Mouse (Mus musculus) liver, adult (tissue): ENCODE results near the gene Khnyn.

Experiments
- GATA4 ChIP-seq: IDR thresholded peaks from 2 replicates; pipeline ENCODE4 v1.6.1; 2014; ENCODE audit warnings: mild to moderate bottlenecking, low read length; ENCODE audit not compliant: insufficient replicate concordance

Khnyn gene

DNA sequence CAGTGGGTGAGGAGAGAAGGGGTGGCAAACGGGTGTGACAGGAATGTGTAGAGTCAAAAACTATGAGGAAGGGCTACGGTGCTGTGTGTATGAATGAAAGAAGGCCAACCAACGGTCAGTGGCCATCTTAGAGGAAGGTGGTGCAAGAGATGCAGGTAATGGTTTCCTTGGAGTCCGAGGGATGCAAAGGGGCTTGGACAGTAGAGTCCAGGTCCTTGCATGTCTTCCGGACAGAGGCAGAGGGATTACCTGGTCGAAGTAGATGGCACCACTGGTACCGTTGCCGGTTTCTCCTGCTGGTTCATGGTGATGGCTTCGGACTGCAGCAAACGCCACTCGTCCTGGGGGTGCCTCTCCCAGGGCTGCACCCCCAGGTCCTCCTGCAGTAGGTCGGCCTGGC is 1.1 kb upstream of the Khnyn start:
- TF ChIP-seq GATA4: no peak

DNA sequence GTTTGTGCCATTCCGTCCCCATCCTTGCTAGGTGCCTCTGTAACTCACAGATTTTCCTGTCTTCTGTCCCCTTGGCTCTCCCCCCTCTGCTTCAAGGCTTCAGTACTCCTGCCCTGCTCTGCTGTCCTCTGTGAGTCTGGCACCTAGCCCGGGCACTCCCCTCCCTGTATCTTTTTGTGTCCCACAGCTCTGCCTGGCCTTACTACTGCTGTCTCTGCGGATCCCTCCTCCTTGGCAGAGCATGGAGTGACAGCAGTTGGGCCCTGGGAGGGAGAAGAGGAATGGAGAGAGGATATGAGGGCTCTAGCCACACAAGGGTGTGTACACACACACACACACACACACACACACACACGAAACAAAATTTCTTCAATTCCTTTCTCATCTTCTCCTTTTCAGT is 581 bp upstream of the Khnyn start, which contains the start of gene Cbln3:
Gene Cbln3 (minus strand): TSS at position 227 of the 400 bp plus-strand sequence.
- TF ChIP-seq GATA4: no peak

DNA sequence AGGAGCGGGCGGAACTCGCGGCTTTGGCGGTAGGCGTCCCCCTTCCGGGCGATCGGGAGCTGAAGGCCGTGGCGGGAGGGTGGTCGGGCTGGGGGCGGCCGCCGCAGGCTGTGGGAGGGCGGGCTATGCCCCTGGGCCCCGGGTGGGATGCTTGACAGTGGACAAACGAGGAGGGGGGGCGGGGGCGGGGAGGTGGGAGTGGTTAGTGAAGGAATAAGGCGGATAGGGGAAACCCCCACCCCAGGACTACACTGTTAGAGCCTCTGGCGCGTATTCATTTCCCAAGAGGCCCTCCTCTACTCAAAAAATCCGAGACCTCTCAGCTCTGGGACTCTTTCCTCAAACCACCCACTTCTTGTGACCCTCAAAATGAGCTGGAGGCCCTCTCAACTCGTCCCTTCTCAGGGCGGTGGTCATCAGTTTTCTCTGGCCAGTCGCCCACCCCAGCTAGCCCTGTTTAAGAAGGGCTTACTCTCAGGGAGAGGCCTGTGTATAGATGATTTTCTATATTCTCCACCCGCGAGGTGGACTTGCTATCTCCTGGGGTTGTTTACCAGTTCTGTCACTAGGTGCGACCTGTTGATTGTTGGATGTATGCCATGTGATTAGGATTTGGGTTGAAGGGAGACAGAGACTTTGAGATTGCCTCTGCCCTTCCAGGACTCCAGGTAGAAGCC is 505 bp downstream of the Khnyn start:
- TF ChIP-seq GATA4: no peak

DNA sequence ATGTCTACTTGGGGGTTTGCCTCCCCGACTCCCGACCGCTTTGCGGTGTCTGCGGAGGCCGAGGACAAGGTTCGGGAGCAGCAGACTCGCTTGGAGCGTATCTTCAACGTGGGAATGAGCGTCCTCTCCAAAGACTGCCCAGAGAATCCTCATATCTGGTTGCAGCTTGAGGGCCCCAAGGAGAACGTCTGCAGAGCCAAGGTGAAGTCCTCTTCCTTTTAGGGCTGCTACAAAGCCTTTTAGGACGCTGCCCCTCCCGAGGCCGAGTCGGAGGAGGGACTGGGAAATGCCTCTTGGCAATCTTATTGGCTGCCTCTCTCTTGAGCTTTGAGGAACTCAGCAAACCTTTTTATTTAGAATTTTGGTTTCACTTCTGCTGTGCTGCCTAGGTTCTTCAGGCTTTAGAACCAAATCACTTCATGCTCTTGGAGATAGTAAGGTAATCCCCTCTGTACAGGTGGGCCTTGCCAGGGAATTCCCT is 1.1 kb downstream of the Khnyn start:
- no peak for TF ChIP-seq GATA4

DNA sequence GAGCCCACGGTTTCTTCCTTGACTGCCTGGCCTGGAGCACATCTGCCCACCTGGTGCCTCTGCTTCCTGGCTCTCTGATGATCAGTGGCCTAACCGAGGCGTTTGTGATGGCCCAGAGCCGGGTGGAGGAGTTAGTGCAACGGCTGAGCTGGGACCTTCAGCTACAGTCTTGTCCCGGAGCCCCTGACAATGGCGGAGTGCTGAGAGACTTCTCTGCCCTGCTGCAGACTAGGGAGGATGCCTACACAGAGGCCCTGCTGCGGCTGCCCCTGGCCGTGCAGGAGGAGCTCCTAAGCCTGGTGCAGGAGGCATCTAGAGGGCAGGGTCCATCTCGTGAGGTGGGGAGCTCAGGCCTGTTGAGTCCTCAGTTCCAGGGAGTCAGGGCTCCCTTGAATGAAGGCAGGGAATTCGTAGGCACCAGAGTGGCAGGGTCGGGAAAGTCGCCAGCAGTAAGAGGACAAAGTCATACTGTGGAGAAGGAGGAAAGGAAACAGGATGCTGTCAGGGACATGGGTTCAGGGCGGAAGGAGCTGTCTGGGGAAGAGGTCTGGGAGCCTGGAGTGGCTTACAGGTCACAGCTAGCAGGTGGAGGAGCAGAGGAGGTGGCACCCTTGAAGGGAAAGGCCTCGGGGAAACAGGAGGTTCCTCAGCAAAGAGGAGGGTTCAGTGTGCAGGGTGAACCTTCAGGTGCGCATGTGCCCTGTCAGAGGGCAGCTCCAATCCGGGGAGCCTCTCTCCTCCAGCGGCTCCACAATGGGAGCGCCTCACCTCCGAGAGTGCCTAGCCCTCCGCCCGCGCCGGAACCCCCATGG is 2.0 kb downstream of the Khnyn start:
- TF ChIP-seq GATA4: no peak

DNA sequence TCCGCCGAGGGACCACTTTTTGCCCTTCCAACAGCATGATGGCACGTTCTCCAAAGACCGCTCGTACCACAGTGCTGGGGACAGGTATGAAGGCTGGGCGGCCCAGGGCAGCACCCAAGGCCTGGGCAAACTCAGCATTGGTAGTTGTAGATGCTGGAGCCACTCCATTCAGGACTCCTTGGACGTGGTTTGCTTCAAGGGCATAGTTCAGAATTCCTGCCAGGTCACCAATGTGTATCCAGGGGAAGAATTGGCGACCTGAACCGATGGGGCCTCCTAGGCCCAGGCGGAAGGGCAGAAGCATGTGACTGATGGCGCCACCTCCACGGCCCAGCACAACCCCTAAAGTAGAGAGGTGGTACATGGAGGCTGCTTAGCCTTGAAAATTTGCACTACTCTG is 12.9 kb downstream of the Khnyn start:
- TF ChIP-seq GATA4: no peak

DNA sequence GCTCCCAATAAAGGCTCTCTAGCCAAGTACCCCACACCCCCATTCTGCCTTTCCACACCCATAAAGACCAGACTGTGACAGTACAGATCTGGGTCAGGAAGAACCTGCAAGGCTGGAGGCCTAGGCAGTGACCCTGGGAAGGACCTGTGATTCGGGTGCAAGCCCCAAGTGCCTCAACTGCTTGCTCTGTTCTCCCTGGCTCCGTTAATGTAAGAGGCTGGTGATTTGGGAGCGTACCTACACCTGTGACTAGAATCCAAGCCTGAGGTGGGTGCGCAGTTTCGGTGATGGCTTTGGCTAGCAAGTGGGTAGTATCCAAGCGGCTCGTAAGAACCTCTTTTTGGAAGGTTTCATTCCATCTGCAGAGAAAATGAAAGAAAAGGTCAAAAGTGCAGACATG is 14.2 kb downstream of the Khnyn start:
- TF ChIP-seq GATA4: no peak

DNA sequence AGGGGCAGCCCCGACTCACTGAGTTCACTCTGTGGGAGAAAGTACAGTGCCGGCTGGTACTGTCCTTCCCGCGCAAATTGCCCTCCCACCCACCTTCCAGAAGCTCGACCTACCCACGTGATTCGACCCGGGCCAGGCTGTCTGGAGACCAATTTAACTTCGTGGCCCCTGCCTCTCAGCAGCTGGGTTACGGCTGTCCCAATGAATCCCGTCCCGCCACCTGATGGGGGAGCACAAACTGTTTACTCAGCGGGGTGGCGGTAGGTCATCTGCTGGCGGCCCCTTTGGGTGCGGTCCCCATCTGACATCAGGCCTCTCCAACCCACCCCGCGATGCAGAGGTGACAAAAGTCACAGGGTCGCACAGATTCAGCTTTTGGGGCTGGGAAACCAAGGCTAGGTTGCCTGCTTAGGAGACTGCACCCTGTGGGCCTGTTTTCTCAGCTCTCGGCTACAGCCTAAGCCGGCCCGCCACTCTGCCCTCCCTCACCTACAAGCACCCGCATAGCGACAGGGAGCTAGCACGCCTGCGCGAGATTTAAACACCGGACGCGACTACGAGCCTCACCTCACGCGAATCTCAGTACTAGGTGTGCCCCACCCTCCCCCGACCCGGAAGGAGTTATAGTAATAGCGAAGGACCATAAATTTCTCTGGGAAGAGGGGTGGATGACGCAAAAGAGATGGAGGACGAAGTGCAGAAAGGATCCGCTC is 15.1 kb downstream of the Khnyn start, which contains the start of gene Sdr39u1:
Gene Sdr39u1 (minus strand): TSS at position 593 of the 713 bp plus-strand sequence.
- TF ChIP-seq GATA4: no peak

DNA sequence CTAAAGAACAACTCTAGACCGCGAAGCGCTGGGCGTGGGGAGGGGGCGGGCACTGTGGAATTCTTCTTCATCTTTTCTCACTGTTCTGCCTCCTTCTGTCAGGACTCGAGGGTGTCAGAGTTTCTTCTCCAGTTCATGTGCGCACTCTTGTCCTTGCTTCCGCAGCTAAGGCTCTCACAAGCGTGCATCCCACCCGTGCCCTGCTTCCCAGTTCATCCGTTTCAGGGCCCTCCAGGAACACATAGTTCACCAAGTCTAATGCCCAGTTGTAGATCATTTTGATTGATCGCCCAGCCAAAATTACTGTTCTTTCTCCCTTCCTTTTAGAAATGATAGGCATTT is 15.6 kb downstream of the Khnyn start:
- TF ChIP-seq GATA4: no peak

DNA sequence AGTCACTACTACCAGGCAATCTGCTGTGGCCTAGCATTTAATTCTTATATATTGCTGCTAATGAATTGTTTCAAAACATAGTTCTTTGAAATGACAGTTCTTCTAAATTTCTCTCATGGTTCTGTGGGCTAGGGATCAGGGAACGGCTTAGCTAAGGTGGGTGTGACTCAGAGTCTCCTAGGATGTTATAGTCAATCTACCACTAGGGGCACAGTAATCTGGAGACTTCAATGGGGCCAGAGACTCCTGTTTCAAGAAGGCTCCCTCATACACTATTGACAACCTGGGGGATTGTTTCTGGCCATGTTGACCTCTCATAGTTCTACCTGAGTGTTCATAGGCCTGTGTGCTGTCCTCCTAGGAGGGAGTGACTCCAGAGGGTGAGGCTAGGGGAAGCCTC is 20.8 kb downstream of the Khnyn start:
- TF ChIP-seq GATA4: no peak

DNA sequence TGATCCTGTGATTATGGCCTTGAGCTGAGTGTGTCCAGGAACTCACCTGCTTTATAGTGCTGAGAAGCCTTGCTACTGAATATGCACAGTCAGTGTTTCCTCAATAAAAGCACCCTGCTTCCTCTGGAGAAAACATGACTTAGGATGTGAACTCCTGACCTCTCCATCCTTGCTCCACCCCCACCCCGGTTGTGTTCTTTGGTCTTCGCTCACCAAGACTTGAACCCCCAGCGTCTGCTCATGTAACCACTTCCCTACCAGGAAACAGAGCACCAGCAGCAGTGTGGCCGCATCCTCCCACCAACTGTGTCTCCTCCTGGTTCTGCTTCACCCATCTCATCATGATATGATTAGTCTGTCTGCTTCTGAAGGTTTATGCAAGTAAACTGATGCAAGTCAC is 28.7 kb downstream of the Khnyn start:
- no peak for TF ChIP-seq GATA4

DNA sequence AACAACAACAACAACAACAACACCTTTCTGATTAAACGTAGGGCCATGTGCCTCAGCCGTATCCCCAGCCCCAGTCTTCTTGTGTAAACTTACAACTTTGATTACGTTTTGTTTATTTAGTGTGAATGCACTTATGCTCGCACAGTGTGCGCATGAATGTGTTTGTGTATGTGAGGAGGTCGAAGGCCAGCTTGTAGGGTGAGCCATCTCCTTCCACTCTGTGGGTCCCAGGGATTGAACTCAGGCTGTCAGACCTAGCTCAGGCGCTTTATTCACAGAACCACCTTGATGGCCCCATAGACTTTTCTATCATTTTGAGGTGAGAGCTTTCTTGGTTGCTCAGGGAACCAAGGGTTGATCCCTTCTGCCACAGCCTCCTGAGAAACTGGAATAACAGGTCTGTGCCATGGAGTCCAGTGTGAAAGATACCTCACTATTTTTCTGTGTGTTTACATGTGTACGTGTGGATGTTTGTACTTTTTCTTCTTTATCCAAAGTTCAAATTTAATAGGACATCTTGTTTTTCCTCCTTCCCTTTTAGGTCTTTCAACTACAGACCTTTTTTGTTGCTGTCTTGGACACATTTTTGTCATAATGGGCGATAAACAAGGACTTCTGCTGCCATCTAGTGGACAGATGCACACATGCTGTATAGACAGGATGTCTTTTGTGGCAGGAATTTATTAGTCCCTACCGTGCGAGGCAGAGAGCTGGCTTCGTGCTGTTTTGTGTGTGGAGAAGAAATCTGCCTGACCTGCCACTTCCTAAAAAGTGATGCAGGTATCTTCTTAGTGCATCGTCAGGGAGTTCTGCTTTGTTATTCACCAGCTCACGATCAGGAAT is 33.7 kb downstream of the Khnyn start:
- TF ChIP-seq GATA4: no peak

DNA sequence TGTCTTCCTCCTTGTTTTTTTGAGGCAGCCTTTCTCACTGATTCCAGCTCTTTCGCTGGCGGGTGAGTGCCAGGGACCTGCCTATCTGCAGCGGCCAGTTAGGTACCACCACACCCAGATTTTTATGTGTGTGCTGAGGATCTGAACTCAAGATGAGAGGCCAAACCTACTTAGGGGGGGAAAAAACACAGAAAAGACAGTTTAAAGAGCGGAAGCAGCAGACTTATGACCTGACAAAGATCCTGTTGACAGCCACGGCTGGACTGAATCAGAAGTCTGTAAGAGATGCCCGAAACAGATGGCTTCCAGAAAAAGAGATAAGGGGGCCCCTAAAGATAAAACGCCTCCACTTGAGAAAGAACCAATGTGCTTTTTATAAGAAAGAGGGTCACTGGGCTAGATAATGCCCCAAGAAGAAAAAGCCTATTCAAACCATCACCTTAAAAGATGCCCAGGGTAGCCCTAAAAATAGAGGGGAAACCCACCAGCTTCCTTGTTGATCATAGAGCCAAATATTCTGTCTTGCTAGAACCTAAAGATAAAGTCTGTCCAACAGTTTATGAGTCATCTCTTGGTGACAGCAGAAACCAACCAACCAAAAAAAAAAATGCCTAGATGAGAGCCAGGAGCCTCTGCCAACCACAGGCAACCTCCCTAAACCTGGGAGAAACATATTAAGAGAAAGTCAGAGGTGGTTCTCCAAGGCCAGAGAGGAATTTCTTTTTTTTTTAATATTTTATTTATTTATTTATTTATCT is 37.9 kb downstream of the Khnyn start:
- TF ChIP-seq GATA4: no peak

DNA sequence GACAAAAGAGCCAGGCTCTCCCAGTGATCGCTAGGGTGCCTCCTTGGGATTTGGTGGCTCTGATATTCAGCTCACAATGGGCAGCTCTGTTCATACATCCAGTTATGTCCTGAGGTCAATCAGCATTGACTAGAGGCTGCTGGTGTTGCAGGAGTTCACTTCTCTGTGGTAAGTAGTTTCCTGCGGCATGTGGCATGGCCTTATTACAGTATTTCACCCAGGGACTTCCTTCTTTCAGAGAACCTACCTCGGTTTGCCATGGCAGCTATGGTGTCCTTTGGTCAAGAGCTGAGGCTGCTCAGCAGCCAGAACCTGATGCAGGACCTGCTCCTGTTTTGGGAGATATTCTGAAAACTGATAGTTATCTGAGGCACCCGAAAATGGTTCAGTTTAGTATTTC is 42.1 kb downstream of the Khnyn start:
- TF ChIP-seq GATA4: no peak
